Mouse (Mus musculus) stomach, embryonic 16.5 days (tissue): ENCODE data around the gene Olfr672. TPM values are rescaled to one million over a fixed set of nuclear protein-coding genes. Genes with fewer than 3 reads are reported as not detected.
"Not testable (repeated sequence)": the region's sequence is repeated elsewhere in the genome, so short reads cannot be mapped to it uniquely, and the experiment has no call there.

Experiments used
- ATAC-seq: fragments of 200-750 bp; cut with Nextera tagmentation; 2 replicates; pipeline ENCODE4 v1.8.0; 2017; ENCODE audit warnings: moderate number of reproducible peaks, moderate TSS enrichment; ENCODE audit not compliant: insufficient read depth, low FRiP score
- H3K27ac ChIP-seq: fragments of 300-500 bp; sonication (generic); 2 replicates; pipeline ENCODE4 v1.5.1; 2014; ENCODE audit warnings: low read length
- H3K27me3 ChIP-seq: fragments of 300-500 bp; sonication (generic); 2 replicates; pipeline ENCODE4 v1.6.1; 2014; ENCODE audit warnings: low read length, control low read depth, mixed read lengths; ENCODE audit not compliant: control insufficient read depth, insufficient read depth
- H3K36me3 ChIP-seq: fragments of 300-500 bp; sonication (generic); 2 replicates; pipeline ENCODE4 v1.6.1; 2014; ENCODE audit warnings: low read length; ENCODE audit not compliant: control insufficient read depth, insufficient read depth
- H3K4me1 ChIP-seq: fragments of 300-500 bp; sonication (generic); 2 replicates; pipeline ENCODE4 v1.6.1; 2014; ENCODE audit warnings: low read length, control low read depth, mixed read lengths; ENCODE audit not compliant: control insufficient read depth, insufficient read depth
- H3K4me2 ChIP-seq: fragments of 300-500 bp; sonication (generic); 2 replicates; pipeline ENCODE4 v1.6.1; 2014; ENCODE audit warnings: low read depth, low read length, mixed read lengths
- H3K4me3 ChIP-seq: fragments of 300-500 bp; sonication (generic); replicated peaks from 2 replicates; pipeline ENCODE4 v1.5.1; 2014; ENCODE audit warnings: mild to moderate bottlenecking, low read length
- H3K9ac ChIP-seq: fragments of 300-500 bp; sonication (generic); 2 replicates; pipeline ENCODE4 v1.6.1; 2014; ENCODE audit warnings: low read length
- H3K9me3 ChIP-seq: fragments of 300-500 bp; sonication (generic); replicated peaks from 2 replicates; pipeline ENCODE4 v1.6.1; 2016; ENCODE audit warnings: low read length, control low read depth; ENCODE audit not compliant: control insufficient read depth
- WGBS: fragments of 180-500 bp; shearing (Covaris S2); extraction: QIAGEN DNeasy Blood & Tissue Kit; methylation state at CpG from one replicate; pipeline ENCODE4 v1.1.7; 2014; 5-methylcytosine and 5-hydroxymethylcytosine counted together
- polyA plus RNA-seq: library from polyadenylated mRNA; unstranded; fragments of >200 nt; fragmentation: Nextera tagmentation; extraction: Ambion mirVana; gene quantifications from 2 replicates; pipeline ENCODE4 v1.2.1, GENCODE M21; 2015

Gene Olfr672
- not detected in 2 replicates for polyA plus RNA-seq

DNA sequence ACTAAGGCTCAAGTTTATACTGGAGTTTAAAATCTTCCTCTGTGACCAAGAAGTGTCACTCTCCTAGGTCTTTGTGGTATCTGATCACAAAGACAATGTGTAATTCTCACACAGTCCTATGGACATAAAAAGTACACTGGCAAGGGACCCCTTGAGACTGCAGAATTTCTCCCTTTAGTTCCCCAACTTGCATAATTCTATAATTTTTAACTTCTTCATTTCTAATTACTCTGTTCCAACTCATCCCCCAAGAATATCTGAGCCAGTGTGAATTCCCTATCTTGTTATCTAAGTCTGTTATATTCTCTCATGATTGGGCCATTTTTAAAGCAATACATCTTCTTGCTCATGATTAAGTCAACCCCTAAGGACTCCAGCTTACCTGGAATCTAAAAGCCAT, at the start of gene Olfr672:
Olfr672 (minus strand) TSS at position 101 of the 400 bp plus-strand sequence.
- H3K36me3 ChIP-seq: no peaks in the 10 kb centered on the region
- H3K9ac ChIP-seq: no peak within 1 kb of the TSS
- H3K9me3 ChIP-seq: no peaks in the 10 kb centered on the region
- H3K4me1 ChIP-seq: no peaks in the 10 kb centered on the region
- H3K27me3 ChIP-seq: no peaks in the 10 kb centered on the region
- no peak within 1 kb of the TSS for H3K4me3 ChIP-seq
- H3K27ac ChIP-seq: no peak within 1 kb of the TSS
- no peak within 1 kb of the TSS for H3K4me2 ChIP-seq
- no peak for ATAC-seq

DNA sequence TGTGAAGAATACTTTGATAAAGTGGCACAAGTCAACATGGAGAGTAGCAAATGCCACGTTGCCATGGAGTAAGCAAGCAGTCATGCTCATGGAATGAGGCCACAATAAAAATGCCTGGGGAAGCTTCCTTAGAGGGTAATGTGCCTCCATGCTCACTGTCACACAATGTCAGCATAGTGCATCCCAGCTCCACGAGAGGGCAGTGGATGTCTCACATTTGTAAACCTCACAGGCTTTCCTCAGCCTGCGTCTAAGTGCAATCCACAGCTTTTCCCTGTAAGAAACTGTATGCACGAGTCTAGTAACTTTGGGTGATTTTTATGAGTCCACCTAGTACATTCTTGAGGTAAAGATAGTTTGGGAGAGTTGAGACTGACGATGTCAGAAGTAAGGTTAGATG, 32.0 kb upstream of the Olfr672 start:
- H3K9ac ChIP-seq, H3K4me1 ChIP-seq, H3K27ac ChIP-seq, H3K4me2 ChIP-seq, H3K4me3 ChIP-seq, H3K36me3 ChIP-seq, H3K9me3 ChIP-seq, ATAC-seq, H3K27me3 ChIP-seq: not testable (repeated sequence)
- WGBS: 43% methylated on average over 5 of the region's 5 CpGs

DNA sequence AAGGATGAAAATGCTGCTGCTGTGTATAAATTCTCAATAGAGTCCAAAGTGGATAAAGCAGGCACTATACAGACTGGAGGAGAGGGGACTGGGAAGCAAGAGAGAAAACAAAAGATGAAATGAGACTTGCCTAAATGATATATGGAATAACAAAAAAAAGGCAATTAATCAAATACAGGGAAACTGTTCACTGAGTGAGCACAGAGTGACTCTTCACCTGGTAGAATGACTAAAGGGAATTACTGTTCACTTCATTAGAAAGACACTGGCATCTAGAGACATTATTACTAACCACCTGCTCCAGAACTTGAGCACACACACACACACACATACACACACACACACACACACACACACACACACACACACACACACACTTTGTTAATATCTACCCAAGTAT, 30.6 kb upstream of the Olfr672 start, which contains the start of gene Olfr676:
Olfr676 (plus strand) TSS at position 301 of the 400 bp plus-strand sequence.
- Histone ChIP-seq H3K27me3 (no peaks in the 10 kb centered on the region), H3K4me2 (no peak within 1 kb of the TSS), H3K36me3 (no peaks in the 10 kb centered on the region), H3K9me3 (no peaks in the 10 kb centered on the region), H3K27ac (no peak within 1 kb of the TSS), H3K4me1 (no peaks in the 10 kb centered on the region), H3K9ac (no peak within 1 kb of the TSS), H3K4me3 (no peak within 1 kb of the TSS)
- ATAC-seq: no peak

DNA sequence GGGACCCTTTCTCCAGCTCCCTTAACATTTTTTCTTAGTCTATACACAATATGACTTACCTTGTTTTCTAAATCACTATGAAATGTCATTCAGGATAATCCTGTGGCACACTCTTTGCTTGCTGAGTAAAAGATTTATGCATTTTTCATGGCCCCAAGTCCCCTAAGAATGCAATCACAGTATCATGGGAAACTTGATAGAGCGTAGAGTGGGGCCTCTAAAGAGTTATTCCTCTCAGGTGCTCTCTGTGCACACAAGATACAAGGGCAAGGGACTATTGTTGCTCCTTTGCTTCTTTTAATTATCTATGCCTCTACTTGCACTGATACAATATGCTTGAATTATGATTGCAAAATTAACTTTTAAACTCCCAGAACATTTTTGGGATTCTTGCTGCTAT, 26.5 kb upstream of the Olfr672 start, which contains the start of gene Olfr675:
Olfr675 (minus strand) TSS at position 101 of the 400 bp plus-strand sequence.
- Histone ChIP-seq H3K27me3 (no peaks in the 10 kb centered on the region), H3K4me3 (no peak within 1 kb of the TSS), H3K4me2 (no peak within 1 kb of the TSS), H3K9me3 (no peaks in the 10 kb centered on the region), H3K4me1 (no peaks in the 10 kb centered on the region), H3K27ac (no peak within 1 kb of the TSS), H3K36me3 (no peaks in the 10 kb centered on the region), H3K9ac (no peak within 1 kb of the TSS)
- 59% methylated on average over 1 of the region's 1 CpGs for WGBS
- no peak for ATAC-seq

DNA sequence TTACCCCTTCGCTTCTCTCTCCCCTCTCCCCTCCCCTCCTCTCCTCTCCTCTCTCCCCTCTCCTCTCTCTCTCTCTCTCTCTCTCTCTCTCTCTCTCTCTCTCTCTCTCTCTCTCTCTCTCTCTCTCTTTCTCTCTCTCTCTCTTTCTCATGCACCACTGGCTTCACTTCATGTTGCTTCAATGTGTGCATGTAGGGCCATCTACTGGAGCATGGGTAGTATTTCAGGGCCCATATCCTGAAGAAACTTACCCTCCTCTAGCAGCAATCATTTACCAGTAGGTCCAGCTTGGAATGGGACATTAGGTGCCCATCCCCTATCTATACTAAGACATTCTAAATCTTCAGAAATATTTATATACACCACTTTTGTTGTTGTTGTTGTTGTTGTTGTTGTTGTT, 20.7 kb upstream of the Olfr672 start:
- no peak overlapping the region for H3K4me3 ChIP-seq
- no peaks in the 10 kb centered on the region for H3K36me3 ChIP-seq
- no peak for ATAC-seq
- 81% methylated on average over 1 of the region's 1 CpGs for WGBS
- H3K27ac ChIP-seq: no peak overlapping the region
- no peak overlapping the region for H3K9ac ChIP-seq
- no peaks in the 10 kb centered on the region for H3K4me1 ChIP-seq
- H3K9me3 ChIP-seq: no peaks in the 10 kb centered on the region
- H3K4me2 ChIP-seq: no peak overlapping the region
- H3K27me3 ChIP-seq: no peaks in the 10 kb centered on the region

DNA sequence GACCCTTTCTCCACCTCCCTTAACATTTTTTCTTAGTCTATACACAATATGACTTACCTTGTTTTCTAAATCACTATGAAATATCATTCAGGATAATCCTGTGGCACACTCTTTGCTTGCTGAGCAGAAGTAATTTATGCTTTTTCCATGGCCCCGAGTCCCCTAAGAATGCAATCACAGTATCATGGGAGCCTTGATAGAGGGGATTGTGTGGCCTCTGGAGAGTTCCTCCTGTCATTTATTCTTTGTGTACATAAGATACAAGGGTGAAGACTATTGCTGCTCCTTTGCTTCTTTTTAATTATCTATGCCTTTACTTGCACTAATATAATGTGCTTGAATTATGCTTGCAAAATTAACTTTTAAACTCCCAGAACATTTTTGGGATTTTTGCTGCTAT, 22.8 kb downstream of the Olfr672 start, which contains the start of gene Olfr671:
Olfr671 (minus strand) TSS at position 101 of the 400 bp plus-strand sequence.
- H3K9me3 ChIP-seq: no peaks in the 10 kb centered on the region
- no peak for ATAC-seq

DNA sequence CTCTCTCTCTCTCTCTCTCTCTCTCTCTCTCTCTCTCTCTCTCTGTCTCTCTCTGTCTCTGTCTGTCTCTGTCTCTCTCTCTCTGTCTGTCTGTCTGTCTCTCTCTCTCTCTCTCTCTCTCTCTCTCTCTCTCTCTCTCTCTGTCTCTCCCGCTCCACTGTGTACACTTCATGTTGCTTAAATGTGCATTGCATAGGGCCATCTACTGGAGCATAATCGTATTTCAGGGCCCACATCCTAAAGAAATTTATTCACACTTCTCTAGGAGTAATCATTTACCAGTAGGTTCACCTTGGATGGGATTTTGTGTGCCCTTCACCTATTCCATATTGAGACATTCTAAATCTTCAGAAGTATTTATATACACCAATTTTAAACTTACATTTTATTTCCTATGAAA, 29.3 kb downstream of the Olfr672 start:
- ATAC-seq, H3K27ac ChIP-seq, H3K9ac ChIP-seq, H3K36me3 ChIP-seq, H3K4me2 ChIP-seq, H3K4me1 ChIP-seq, H3K9me3 ChIP-seq, H3K4me3 ChIP-seq, H3K27me3 ChIP-seq: not testable (repeated sequence)
- 71% methylated on average over 2 of the region's 2 CpGs for WGBS

More for the DNA sequence above, 22.8 kb downstream of the Olfr672 start, which contains the start of gene Olfr671:
- Histone ChIP-seq H3K9ac (no peak within 1 kb of the TSS), H3K27ac (no peak within 1 kb of the TSS), H3K36me3 (no peaks in the 10 kb centered on the region), H3K4me2 (no peak within 1 kb of the TSS), H3K4me3 (no peak within 1 kb of the TSS), H3K4me1 (no peaks in the 10 kb centered on the region), H3K27me3 (no peaks in the 10 kb centered on the region)
- WGBS: 69% methylated on average over 1 of the region's 1 CpGs

DNA sequence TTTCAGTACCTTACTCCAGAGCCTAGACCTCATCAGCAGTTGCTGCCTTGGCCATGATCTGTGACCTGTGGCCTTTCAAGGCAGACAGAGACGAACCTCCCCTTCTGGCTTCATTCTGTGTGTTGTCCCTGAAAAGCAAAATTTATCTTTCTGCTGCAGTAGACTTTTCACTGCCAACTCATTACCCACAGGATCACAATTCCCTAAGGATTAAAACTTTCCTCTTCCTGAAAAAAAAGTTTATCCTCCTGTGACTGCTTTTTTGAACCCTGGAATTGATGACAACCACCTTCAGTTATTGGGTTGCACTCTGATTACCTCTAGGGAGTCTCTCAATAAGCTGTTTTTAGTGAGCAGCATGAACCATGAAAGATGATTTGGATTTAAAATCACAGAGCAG, 39.3 kb downstream of the Olfr672 start, which contains the start of gene Olfr670:
Olfr670 (minus strand) TSS at position 101 of the 400 bp plus-strand sequence.
- Histone ChIP-seq H3K27me3 (no peaks in the 10 kb centered on the region), H3K36me3 (no peaks in the 10 kb centered on the region), H3K4me2 (no peak within 1 kb of the TSS), H3K9me3 (no peaks in the 10 kb centered on the region), H3K9ac (no peak within 1 kb of the TSS), H3K4me1 (no peaks in the 10 kb centered on the region), H3K27ac (no peak within 1 kb of the TSS), H3K4me3 (no peak within 1 kb of the TSS)
- no peak for ATAC-seq
- WGBS: 47% methylated on average over 1 of the region's 1 CpGs

DNA sequence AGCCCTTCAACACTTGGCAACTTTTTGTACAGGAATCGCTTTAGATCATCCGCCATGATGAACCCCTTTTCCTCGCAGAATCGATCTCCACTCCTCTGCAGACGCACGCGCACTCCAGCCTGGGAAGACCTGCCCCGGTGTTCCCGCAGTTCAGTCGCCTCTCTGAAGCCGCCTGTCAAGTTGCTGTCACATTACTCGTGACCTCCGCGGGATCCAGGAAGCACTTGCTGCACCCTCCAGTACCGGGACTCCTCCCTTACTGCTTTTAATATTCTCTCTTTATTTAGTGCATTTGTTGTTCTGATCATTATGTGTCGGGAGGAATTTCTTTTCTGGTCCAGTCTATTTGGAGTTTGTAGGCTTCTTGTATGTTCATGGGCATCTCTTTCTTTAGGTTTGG, 51.6 kb downstream of the Olfr672 start:
- not testable (repeated sequence) for H3K4me1 ChIP-seq, ATAC-seq

More for the DNA sequence above, 51.6 kb downstream of the Olfr672 start:
- H3K4me2 ChIP-seq, H3K4me3 ChIP-seq, H3K27ac ChIP-seq, H3K9me3 ChIP-seq, H3K9ac ChIP-seq, H3K27me3 ChIP-seq, H3K36me3 ChIP-seq: not testable (repeated sequence)
- WGBS: 90% methylated on average over 16 of the region's 16 CpGs
